Mouse (Mus musculus): ENCODE data around the gene Hist1h2ag. TPM values are rescaled to one million over a fixed set of nuclear protein-coding genes. Genes with fewer than 3 reads are reported as not detected.
"Not testable (repeated sequence)": the region's sequence is repeated elsewhere in the genome, so short reads cannot be mapped to it uniquely, and the experiment has no call there.

Hist1h2ag gene
- polyA plus RNA-seq, 1 experiment from 2014 or later: 84.6 TPM

GRCm38 (mm10) chr13:22043503-22044431 lies 1.0 kb upstream of the Hist1h2ag start:
- Histone ChIP-seq H3K9me3 (no peaks in the 10 kb centered on the region), H3K4me3 (replicated peaks) (peak overlapping the region; percentile 42), H3K4me2 (peak overlapping the region; percentile 60), H3K36me3 (replicated peaks) (no peaks in the 10 kb centered on the region), H3K4me1 (peaks cover 18% of the 10 kb centered on the region), H3K27ac (peak overlapping the region; percentile 90), H3K27me3 (no peaks in the 10 kb centered on the region), H3K9ac (peak overlapping the region; percentile 60)
- peak; percentile 18 for ATAC-seq (ENCODE audit: low FRiP score)
- WGBS: 3% methylated on average over 14 of the region's 14 CpGs

GRCm38 (mm10) chr13:22041651-22042567 lies 835 bp downstream of the Hist1h2ag start:
- no peaks in the 10 kb centered on the region for H3K36me3 ChIP-seq (replicated peaks)
- peak overlapping the region; percentile 77 for H3K4me2 ChIP-seq
- no peaks in the 10 kb centered on the region for H3K9me3 ChIP-seq
- peak overlapping the region; percentile 97 for H3K27ac ChIP-seq
- H3K4me3 ChIP-seq (replicated peaks): peak overlapping the region; percentile 40
- ATAC-seq (ENCODE audit: low FRiP score): no peak
- H3K4me1 ChIP-seq: peaks cover 19% of the 10 kb centered on the region
- 2% methylated on average over 13 of the region's 13 CpGs for WGBS
- no peaks in the 10 kb centered on the region for H3K27me3 ChIP-seq
- peak overlapping the region; percentile 65 for H3K9ac ChIP-seq

- WGBS: 0% methylated on average over 27 of the region's 27 CpGs
- Histone ChIP-seq H3K4me1 (peaks cover 26% of the 10 kb centered on the region), H3K4me3 (replicated peaks) (peak within 1 kb of the TSS; percentile 48), H3K4me2 (peak within 1 kb of the TSS; percentile 77), H3K27ac (peak within 1 kb of the TSS; percentile 97), H3K9ac (peak within 1 kb of the TSS; percentile 72)
- peak; percentile 70 for ATAC-seq (ENCODE audit: low FRiP score)
- H3K9me3 ChIP-seq; H3K27me3 ChIP-seq; H3K36me3 ChIP-seq (replicated peaks): not testable (repeated sequence)
Measured at GRCm38 (mm10) chr13:22041142-22041536, 1.6 kb downstream of the Hist1h2ag start, which contains the start of gene Hist1h4i. TSS of gene Hist1h4i (minus strand) at chr13:22041362.

GRCm38 (mm10) chr13:22040464-22041141 lies 2.1 kb downstream of the Hist1h2ag start:
- H3K4me3 ChIP-seq (replicated peaks): peak overlapping the region; percentile 48
- peaks cover 27% of the 10 kb centered on the region for H3K4me1 ChIP-seq
- no peaks in the 10 kb centered on the region for H3K36me3 ChIP-seq (replicated peaks)
- H3K4me2 ChIP-seq: peak overlapping the region; percentile 77
- no peaks in the 10 kb centered on the region for H3K27me3 ChIP-seq
- no peaks in the 10 kb centered on the region for H3K9me3 ChIP-seq
- peak overlapping the region; percentile 72 for H3K9ac ChIP-seq
- peak; percentile 15 for ATAC-seq (ENCODE audit: low FRiP score)
- peak overlapping the region; percentile 97 for H3K27ac ChIP-seq
- 1% methylated on average over 24 of the region's 24 CpGs for WGBS

- no peaks in the 10 kb centered on the region for H3K9me3 ChIP-seq
- peaks cover 27% of the 10 kb centered on the region for H3K4me1 ChIP-seq
- peak overlapping the region; percentile 97 for H3K27ac ChIP-seq
- H3K4me3 ChIP-seq (replicated peaks): peak overlapping the region; percentile 48
- no peak for ATAC-seq (ENCODE audit: low FRiP score)
- peak overlapping the region; percentile 77 for H3K4me2 ChIP-seq
- peak overlapping the region; percentile 72 for H3K9ac ChIP-seq
- H3K27me3 ChIP-seq: no peaks in the 10 kb centered on the region
- no peaks in the 10 kb centered on the region for H3K36me3 ChIP-seq (replicated peaks)
- WGBS: 15% methylated on average over 2 of the region's 2 CpGs
Measured at GRCm38 (mm10) chr13:22039951-22040463, 2.7 kb downstream of the Hist1h2ag start.

- peaks cover 33% of the 10 kb centered on the region for H3K4me1 ChIP-seq
- ATAC-seq (ENCODE audit: low FRiP score): no peak
- WGBS: 66% methylated on average over 5 of the region's 5 CpGs
- H3K9ac ChIP-seq: no peak overlapping the region
- H3K4me3 ChIP-seq (replicated peaks): no peak overlapping the region
- no peaks in the 10 kb centered on the region for H3K27me3 ChIP-seq
- H3K36me3 ChIP-seq (replicated peaks): no peaks in the 10 kb centered on the region
- H3K27ac ChIP-seq: peak overlapping the region; percentile 97
- H3K4me2 ChIP-seq: peak overlapping the region; percentile 77; the same call in 1 of the 2 replicates
- H3K9me3 ChIP-seq: no peaks in the 10 kb centered on the region
Measured at GRCm38 (mm10) chr13:22039364-22039763, 3.4 kb downstream of the Hist1h2ag start.

- Histone ChIP-seq H3K4me3 (replicated peaks) (no peak overlapping the region), H3K4me1 (peaks cover 37% of the 10 kb centered on the region), H3K9ac (no peak overlapping the region), H3K4me2 (no peak overlapping the region), H3K9me3 (no peaks in the 10 kb centered on the region), H3K27me3 (no peaks in the 10 kb centered on the region), H3K27ac (peak overlapping the region; percentile 96), H3K36me3 (replicated peaks) (no peaks in the 10 kb centered on the region)
- WGBS: 74% methylated on average over 2 of the region's 2 CpGs
- no peak for ATAC-seq (ENCODE audit: low FRiP score)
Measured at GRCm38 (mm10) chr13:22037415-22037814, 5.3 kb downstream of the Hist1h2ag start.

GRCm38 (mm10) chr13:22036986-22037385 lies 5.8 kb downstream of the Hist1h2ag start:
- H3K4me3 ChIP-seq (replicated peaks): peak overlapping the region; percentile 40
- peaks cover 33% of the 10 kb centered on the region for H3K4me1 ChIP-seq
- no peaks in the 10 kb centered on the region for H3K9me3 ChIP-seq
- H3K9ac ChIP-seq: peak overlapping the region; percentile 64
- peak overlapping the region; percentile 67 for H3K4me2 ChIP-seq
- ATAC-seq (ENCODE audit: low FRiP score): no peak
- peak overlapping the region; percentile 96 for H3K27ac ChIP-seq
- no peaks in the 10 kb centered on the region for H3K36me3 ChIP-seq (replicated peaks)
- no peaks in the 10 kb centered on the region for H3K27me3 ChIP-seq
- WGBS: 59% methylated on average over 3 of the region's 3 CpGs

- WGBS: 1% methylated on average over 21 of the region's 23 CpGs
- Histone ChIP-seq H3K9ac (peak overlapping the region; percentile 64), H3K4me3 (replicated peaks) (peak overlapping the region; percentile 40), H3K27ac (peak overlapping the region; percentile 96), H3K9me3 (no peaks in the 10 kb centered on the region), H3K36me3 (replicated peaks) (no peaks in the 10 kb centered on the region), H3K4me1 (peaks cover 32% of the 10 kb centered on the region), H3K27me3 (no peaks in the 10 kb centered on the region), H3K4me2 (peak overlapping the region; percentile 67)
- peak; percentile 15 for ATAC-seq (ENCODE audit: low FRiP score)
Measured at GRCm38 (mm10) chr13:22036149-22036956, 6.4 kb downstream of the Hist1h2ag start.

GRCm38 (mm10) chr13:22035267-22036148 lies 7.2 kb downstream of the Hist1h2ag start, which contains the start of the genes Hist1h2ah and Hist1h2bk:
TSS of gene Hist1h2ah (minus strand) at chr13:22035568.
TSS of gene Hist1h2bk (plus strand) at chr13:22035870.
- H3K36me3 ChIP-seq (replicated peaks); H3K27me3 ChIP-seq; H3K9me3 ChIP-seq: not testable (repeated sequence)
- peak within 1 kb of the TSS; percentile 43 for H3K4me3 ChIP-seq (replicated peaks)
- under 1% methylated on average over 27 of the region's 69 CpGs for WGBS
- H3K9ac ChIP-seq: peak within 1 kb of the TSS; percentile 68
- H3K27ac ChIP-seq: peak within 1 kb of the TSS; percentile 96
- ATAC-seq (ENCODE audit: low FRiP score): peak; percentile 98
- peaks cover 29% of the 10 kb centered on the region for H3K4me1 ChIP-seq
- H3K4me2 ChIP-seq: peak within 1 kb of the TSS; percentile 67

Data from forebrain, embryonic 12.5 days (tissue).